Mouse (Mus musculus) cerebellum, adult (tissue): ENCODE data around the gene Rbm20.

Experiments used
- ATAC-seq: cut with Nextera tagmentation; 2 replicates; pipeline ENCODE4 v1.9.2; 2017; ENCODE audit warnings: mild to moderate bottlenecking, moderate library complexity, mixed read lengths; ENCODE audit not compliant: insufficient number of reproducible peaks, low FRiP score, low TSS enrichment

The Rbm20 gene

DNA sequence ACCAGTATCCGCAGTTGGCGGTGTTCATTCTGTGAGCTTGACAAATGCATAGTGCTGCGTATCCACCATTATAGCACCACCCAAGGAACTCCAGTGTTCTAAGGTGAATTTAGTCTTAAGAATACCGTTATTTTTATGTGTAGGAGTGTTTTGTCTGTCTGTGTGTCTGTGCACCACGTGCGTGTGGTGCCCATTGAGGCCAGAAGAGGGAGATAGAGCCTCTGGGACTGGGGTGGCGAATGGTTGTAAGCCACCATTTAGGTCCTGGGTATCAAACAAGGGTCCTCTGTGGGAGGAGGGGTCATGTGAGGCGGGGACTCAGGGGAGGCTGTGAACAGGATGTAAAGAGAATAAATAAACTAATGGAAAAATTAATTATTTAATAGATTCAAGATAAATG lies 72.2 kb downstream of the Rbm20 start:
- no peak for ATAC-seq

- ATAC-seq: no peak
Measured at GRCm38 (mm10) chr19:53751420-53752185, 74.5 kb downstream of the Rbm20 start.

DNA sequence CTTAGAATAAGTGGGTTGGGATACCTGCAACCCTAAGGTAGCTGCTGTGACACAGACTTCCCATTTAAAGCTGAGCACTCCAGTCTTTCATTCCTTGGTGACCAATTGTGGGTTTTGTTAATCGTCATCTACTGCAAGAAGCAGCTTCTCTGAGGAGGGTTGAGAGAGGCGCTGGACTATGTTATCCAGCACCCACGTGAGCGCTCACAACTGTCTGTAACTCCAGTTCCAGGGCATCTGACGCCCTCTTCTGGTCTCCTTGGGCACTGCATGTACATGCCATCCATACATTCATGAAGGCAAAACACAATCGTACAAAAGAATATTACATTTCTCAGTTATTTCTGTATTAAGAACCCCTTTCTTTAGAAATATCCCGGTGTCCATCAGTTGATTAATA lies 75.9 kb downstream of the Rbm20 start:
- ATAC-seq: no peak

- no peak for ATAC-seq
Measured at GRCm38 (mm10) chr19:53754421-53754830, 77.3 kb downstream of the Rbm20 start.

GRCm38 (mm10) chr19:53755346-53755745 lies 78.2 kb downstream of the Rbm20 start:
- ATAC-seq: no peak

DNA sequence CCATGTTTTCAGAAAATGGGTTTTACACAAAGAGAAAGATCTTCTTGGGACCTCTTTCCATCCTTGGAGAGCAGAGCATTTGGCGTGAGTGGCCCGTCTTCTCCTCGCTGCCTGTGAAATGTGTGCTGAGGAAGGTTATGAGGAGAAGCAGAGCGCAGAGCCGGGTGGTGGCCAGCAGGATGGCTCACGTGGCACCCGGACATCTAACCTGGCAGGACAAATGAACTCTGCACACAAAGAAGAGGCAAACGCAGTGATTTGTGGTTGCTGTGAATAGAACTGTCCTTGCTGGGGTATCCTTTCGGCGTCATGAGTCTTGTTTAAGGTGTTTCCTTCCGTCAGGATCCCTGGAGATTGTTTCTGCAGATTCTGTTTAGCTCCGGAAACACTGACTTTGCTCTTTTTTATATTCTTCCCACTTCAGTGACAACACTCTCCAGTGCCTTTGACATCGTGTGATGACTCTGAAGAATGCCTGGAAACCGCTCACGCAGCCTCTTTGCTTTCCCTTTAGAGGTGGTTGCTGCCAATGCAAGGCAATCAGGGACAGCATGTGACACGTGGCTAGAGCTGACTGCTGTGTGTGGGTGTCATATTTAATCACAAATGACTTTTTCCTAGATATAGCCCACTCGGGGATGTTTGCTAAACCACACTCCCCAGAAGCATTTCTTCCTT lies 80.5 kb downstream of the Rbm20 start:
- no peak for ATAC-seq

DNA sequence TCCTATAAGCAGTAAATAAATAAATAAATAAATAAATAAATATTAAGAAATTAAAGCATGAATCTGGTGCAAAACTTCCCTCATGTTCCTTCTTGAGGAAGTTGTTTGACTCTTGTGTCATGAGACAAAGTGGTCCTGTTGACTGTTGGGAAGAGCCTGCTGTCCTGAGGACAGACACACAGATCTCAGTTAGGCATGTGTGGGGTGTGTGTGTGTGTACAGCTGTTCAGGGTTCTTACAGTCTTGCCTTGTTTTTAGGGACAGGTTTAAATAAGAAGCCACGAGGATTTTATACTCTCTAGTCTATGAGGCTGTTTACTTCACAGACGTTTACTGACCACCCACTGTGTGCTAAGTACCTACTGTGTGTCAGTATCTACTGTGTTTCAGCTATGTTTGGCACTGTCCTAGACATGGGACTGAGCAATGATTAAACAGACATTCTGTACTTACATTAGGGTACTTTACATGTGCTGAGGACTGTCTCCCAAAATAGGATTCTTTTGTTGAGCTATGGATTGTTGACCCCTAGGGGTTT lies 81.8 kb downstream of the Rbm20 start:
- ATAC-seq: no peak

DNA sequence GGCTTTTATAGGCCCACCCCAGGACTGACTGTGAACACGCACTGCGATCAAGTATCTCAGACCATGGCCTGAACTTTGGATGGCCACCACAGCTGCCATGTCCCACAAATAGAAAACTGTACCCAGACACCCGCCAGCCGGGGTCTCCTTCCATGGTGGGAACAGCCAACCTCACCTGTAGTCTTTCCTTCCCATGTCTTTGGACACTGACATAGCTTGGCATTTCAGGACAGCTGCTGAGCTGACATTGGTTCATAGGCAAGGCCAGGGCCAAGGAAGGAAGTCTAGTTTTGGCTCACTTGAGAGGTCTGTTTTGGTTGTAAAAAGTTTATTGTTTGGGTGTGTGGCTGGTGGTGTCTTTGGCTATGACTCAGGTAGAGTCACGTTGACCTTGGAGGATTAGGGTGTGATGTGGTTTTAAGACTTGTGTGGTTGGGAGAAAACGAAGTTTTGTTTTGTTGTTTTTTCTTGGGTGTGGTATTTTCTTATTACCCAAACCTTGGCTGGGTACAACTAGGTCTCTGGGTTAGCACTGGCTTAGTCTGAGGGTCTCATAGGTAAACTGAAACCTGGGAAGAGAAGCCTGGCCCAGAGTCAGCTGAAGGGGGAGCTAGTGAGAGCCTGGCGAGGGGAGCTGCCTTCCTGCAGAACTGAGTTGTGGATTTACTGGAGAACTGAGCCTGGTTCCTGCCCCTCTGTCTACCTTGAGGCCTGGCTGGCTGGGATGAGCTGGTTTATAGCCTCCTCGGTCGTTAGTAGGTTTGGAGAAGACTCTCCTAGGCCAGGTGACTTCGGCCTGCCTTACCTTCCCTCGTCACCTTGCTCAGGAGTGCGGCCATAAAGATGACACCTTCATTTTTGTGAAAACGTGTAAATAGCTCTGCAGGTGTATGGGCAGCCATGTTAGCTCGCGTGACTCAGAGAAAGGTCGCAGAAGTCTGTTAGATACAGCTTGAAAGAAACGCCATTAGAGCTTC lies 83.3 kb downstream of the Rbm20 start:
- ATAC-seq: no peak

DNA sequence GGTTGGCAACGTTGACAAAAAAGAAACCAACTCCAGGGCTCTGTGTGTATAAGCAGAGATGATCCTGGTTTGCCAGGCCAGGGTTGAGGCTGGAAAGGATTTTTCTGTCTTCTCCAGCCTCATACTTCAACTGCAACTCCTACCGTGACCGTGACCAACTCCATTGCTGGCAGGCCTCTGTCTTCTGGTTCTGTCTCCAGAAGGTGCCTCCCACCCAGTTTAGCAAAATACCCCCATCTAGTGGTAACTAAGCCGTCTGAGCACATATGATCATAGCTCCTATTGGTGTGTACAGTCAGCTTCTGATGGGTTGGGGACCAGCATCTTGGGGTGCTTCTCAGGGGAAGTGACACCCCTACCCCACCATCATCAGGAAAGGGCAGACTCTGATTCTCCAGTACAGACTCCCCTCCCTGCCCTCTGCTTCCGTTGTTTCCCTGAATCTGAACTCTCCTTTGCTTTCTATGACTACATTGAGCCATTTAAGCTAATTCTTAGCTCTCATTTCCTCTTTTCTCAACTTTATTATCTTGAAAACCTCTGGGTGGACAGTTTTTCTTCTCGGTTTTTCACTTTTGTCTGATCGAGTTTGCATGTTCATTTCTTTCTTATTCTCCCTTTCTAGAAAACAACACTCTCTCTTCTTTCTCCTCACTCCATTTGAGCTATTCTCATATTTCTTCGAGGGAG lies 85.8 kb downstream of the Rbm20 start:
- no peak for ATAC-seq

GRCm38 (mm10) chr19:53764688-53765478 lies 87.8 kb downstream of the Rbm20 start:
- ATAC-seq: no peak

GRCm38 (mm10) chr19:53768478-53768877 lies 91.4 kb downstream of the Rbm20 start:
- ATAC-seq: no peak

- no peak for ATAC-seq
Measured at GRCm38 (mm10) chr19:53773937-53774640, 97.0 kb downstream of the Rbm20 start.

DNA sequence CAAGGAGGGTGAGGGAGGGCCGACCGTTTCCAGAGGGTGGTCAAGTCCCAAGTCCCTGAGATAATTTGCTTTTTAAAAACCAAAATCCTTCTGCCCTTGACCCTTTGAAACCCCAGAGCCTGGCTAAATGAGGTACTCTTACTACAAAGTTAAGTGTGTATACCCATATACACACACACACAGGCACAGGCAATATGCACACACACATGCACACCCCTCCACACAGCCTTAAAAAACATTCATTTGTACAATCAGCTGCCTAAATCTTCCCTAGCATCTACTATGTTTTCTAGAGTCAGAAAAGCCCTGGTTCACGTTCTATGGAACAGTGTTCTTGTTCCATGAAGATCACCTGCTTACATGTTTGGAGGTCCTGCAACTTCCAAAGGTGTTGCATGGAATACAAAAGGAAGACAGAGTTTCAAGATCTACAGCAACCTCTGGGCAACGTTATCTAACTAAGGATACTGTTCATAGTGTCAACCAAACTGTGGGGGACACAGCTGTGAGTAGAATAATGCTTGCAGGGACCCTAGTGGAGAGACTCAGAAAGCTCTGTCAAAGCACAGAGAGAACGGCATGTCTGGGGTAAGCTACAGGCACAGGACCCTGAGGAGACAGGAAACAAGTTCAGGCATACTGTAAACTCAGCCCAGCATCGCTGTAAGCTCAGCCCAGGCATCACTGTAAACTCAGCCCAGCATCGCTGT lies 97.7 kb downstream of the Rbm20 start:
- ATAC-seq: no peak

- ATAC-seq: no peak
Measured at GRCm38 (mm10) chr19:53779402-53779801, 102.3 kb downstream of the Rbm20 start.

- no peak for ATAC-seq
Measured at GRCm38 (mm10) chr19:53779818-53780217, 102.7 kb downstream of the Rbm20 start.

DNA sequence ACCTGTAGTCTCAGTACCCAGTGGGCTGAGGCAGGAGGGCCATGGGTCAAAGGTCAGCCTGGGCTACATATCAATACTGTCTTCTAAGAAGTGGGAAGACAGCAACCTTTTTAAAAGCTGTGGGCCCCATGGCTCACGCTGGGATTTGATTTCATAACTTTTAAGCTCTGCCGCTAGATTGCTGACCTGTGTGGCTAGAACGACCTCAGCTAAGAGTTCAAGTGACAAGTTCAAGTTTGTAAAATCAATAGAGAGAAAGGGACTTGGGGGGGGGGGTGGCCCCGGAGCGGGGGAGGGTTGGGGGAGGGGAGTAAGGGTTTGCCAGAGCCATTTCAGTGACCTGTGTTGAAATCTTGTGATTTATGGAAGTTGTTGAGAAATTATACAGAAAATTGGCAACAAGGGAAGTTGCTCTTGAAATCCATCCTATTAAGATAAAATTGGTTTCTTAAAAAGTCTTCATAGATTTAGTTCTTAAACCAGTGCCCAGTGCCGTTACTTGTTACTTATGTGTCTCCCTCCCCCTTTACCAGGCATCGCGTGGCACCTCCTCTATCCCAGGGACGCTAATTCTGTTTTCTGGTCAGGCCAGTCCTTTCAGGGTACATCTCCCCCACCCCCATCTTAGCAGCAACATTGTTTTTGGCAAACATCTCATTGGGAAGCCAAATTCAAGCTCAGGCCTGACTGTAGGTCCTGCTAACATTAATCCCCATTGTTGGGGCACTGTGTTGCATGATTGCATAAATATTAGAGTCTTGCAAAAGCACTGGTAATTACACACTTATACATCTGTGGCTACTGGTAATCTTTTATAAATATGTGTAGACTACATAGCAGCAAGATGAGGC lies 103.9 kb downstream of the Rbm20 start:
- no peak for ATAC-seq

GRCm38 (mm10) chr19:53781826-53782225 lies 104.7 kb downstream of the Rbm20 start:
- ATAC-seq: no peak
